Mouse (Mus musculus) testis, adult 2 months (tissue): ENCODE measurements around the gene Lama1.

Experiments
- CTCF ChIP-seq: fragments of 200-500 bp; IDR thresholded peaks from 2 replicates; pipeline ENCODE4 v1.5.1; 2012; ENCODE audit warnings: low read depth, mild to moderate bottlenecking, inconsistent platforms, low read length, moderate library complexity; ENCODE audit not compliant: control insufficient read depth, insufficient read depth, insufficient replicate concordance
- POLR2A ChIP-seq: fragments of 200-500 bp; IDR thresholded peaks from 2 replicates; pipeline ENCODE4 v1.6.1; 2012; ENCODE audit warnings: low read depth, mild to moderate bottlenecking, inconsistent platforms, low read length, moderate library complexity; ENCODE audit not compliant: control insufficient read depth

DNA sequence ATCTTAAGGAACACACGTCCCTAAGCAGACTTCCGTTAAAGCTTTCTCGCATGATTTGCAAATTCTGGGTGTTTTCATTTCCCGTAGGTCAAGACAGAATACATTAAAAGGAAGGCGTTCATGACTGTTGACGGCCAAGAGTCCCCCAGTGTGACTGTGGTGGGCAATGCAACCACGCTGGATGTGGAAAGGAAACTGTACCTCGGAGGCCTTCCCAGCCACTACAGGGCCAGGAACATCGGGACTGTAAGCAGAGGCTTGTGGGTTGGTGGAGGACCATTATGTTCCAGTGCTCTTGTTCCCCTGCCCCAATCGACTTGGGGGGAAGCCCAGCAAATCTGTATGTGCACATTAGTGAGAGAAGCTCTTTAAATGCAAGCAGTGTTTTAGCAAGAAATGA is 119.9 kb downstream of the Lama1 start:
- no peak for TF ChIP-seq POLR2A
- no peak for TF ChIP-seq CTCF
